Mouse (Mus musculus) R1 (cell line): Measurements from ENCODE around the gene Erbb4.
"Not testable (repeated sequence)": the region's sequence is repeated elsewhere in the genome, so short reads cannot be mapped to it uniquely, and the experiment has no call there.

Experiments
- DNase-seq: peaks from one replicate; pipeline ENCODE4 v3.0.0-alpha.2; 2018; ENCODE audit warnings: low read depth, low spot score

Erbb4 gene

DNA sequence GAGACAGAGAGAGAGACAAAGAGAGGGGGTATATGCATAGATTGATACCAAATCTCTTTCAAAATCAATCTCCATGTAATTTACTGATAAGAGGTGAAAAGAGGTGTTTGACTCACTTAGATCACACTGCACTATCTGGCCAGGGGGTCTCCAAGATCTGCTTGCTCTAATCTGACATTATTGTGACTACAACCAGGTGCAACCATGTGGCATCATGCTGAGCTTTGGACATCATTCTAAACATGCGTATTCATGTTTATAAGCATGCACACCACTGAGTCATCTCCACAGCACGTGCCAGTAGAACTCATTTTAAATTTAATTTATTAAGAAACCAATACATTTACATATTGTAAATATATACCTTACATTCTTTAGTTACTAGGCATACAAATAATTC, 247.5 kb downstream of the Erbb4 start:
- DNase-seq, result no peak

DNA sequence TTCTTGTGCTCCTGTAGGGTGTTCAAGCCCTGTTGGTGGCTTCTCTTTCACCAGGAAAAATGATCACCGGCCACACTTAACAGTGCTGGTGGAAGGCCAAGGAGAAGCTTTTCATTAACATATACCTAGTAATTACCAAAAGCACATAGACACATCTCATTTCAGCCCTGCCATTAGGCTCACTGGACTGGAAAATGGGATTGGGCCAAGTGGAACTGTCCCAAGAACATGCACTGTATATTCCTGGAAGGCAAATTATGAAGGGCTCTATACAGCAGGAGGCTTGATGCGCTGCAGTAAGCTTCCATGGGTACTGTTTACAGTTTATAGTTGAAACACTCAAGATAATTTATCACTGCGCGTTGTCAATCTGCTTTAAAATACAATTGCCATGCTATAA, 248.4 kb downstream of the Erbb4 start:
- no peak for DNase-seq

DNA sequence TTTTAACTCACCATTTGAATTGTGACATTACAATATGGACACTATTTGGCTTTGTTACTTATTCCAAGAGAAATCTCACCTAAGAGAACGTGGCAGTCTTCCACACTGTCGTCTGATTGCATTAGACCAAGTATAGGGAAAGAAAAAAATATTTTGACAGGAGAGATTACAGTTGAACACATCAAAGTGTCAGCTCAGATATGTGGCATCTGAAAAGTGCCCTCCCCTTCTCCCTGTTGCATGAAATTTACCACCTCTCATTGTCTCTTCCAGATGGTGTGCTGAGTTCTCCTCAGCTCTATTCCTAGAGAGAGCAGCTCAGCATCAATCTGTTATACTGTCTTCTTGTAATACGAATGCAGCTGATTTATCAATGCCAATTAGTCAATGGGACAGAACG, 268.5 kb downstream of the Erbb4 start:
- no peak for DNase-seq

DNA sequence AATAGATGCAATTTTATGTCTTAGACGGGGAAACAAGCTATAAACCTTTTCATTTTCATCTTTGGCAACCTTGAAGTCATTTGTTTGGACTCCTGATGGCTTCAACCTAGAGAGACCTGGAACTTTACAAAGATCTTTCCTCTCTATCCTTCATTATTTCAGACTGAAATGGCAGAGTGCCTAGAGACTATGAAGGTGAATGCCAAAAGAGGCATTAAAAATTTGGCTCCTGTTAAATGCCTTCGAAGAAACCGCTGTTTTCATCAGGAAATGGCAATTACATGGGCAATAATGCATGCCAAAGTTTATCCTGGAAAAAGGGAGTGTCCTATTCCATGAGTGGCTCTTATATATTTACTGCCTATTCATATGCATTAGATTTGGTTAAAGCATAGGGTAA, 273.2 kb downstream of the Erbb4 start:
- no peak for DNase-seq

DNA sequence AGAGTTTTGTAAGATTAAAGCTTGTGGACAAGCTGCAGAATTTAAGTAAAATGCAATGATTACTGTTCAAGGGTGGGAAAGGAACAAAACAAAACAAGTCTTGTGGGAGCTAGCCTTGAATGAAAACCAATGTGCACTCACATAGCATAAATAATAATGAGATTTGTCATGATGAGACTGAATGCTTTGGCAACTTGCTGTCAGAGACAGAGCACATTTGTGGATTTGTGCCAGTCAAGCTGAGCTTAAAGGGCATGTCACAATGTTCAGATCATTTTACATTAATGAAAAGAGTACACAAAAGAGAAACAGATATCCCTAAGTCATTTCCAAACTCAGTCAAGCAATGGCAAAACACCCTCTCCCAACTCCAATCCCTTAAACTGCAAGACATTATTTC, 275.8 kb downstream of the Erbb4 start:
- no peak for DNase-seq

DNA sequence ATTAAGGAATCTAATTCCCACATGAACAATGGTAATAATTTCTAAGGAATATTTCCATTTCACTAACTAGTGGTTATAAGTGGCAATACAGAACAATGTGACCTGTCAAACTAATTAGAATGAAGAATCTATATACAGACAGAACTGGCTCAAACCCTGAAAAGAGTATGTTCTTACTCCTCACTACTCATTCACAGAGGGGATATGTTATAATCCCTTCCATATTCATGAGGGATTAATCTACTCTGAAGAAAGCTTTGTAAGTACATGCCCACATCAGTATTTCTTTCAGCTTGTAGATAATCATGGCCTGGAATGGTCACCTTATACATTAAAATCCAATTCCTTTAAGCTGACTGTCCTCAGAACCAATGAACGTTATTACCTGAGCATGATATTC, 276.3 kb downstream of the Erbb4 start:
- no peak for DNase-seq

DNA sequence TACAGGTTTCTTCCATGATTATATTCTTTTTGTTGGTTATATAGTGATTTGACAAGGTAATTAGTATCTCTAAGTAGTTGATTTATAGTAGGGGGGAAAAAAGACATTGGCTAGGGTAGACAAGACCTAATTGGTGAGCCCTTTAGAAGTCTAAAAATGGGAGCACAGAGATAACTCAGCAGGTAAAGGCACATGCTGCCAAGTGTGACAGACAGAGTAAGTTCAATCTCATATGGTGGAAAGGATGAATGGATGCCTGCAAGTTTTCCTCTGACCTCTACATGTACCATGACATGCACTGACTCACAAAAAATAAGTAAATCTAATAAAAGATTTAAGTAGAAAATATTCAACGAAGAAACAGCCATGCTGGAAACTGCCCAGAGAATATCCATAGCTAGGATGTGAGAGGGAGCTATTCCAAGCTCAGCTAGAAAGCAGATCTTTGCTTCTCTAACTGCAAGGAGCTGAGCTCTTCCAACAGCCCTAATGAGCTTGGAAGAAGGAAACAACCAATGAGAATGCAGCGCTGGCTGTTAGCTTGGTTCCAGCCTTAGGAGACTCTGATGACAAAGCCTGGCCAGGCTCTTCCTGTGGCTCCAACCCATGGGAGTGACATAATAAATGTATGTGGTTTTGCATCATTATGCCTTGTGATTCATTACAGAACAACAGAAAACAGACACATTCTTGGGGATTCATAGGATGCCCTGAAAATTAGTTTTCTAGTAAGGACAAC, 277.2 kb downstream of the Erbb4 start:
- no peak for DNase-seq

DNA sequence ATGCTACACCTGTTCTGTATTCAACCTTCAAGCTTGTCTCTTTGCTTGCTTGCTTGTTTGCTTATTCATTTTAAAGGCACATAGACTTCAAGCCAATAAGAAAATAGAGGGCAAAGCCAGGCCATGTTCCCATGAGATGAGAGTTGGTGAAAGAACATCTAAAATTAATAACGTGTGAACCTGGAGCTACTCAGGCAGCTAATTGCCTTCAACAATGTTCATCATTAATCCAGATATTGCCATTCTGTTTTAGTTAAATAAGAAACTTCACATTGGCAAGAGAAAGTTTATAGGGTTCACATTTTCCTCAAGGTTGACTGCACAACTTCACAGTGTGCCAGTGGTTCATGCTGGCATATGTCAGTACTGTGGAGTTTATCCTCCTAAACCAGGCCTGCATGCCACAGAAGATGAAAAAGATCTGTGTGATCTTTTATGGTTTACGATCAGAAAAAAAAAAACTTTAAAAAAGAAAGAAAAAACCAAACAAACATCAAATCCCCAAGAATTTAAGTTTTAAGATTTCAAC, 284.7 kb downstream of the Erbb4 start:
- no peak for DNase-seq

DNA sequence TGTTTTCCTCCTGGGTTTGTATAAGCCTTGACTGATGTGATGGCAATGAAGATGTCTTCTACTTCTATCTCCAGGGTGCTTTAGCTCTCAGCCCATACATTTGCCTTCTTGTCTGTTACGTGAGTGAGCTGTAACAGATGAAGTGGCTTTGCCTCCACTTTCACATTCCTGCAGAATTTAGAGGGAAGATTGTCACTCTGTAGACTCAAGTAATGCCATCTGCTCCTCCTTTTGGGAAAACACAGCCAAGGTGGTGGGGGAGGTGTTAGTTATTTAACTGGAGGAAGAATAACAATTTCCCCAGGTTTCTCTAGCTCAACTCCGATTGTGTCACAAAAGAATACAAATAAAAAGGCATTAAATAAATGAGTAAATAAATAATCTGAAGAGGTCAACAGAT, 301.1 kb downstream of the Erbb4 start:
- no peak for DNase-seq

DNA sequence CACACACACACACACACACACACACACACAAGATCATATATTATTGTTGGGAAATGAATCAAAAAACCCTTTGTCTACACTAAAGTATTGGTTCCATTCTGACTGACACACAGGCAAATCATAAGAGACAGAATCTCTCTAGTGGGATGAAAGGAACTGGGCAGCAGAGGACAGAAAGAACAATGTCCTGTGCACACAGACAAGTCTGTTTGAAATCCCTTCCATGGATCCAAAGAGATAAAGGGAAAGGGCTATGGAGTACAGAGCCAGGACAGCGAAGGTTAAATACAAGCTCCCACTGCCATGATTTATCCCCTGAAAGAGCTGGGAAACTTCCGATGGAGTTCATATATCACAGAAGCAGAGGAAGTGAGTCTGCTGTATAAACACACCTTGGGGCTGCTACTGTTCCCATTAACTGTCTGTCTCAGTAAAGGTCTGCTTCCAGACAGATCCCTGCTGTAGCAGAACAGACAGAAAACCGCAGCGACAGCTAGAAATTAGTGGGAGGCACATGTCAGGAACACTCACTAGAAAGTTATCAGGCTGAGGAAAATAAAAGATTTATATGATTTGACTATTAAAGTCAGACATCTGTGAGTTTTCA, 320.3 kb downstream of the Erbb4 start:
- DNase-seq, result no peak

DNA sequence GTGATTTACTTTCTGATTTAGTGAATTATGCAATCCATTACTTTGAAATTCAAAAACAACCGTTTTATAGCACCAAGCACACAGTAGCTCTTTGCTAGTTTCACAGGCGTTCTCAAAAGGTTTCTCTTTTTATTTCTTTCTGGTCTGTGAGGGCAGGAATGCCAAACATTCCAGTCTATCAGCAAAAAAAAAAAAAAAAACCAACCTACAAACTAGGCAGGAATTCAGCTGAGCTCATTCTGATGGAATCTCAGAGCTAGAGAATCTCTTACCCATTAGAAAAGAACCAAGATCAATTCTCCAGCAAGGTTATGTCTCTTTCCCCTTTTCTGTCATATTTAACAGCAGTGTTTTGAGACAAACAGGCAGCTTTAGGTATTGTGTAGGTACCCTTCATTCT, 327.2 kb downstream of the Erbb4 start:
- peak; percentile 28 for DNase-seq

DNA sequence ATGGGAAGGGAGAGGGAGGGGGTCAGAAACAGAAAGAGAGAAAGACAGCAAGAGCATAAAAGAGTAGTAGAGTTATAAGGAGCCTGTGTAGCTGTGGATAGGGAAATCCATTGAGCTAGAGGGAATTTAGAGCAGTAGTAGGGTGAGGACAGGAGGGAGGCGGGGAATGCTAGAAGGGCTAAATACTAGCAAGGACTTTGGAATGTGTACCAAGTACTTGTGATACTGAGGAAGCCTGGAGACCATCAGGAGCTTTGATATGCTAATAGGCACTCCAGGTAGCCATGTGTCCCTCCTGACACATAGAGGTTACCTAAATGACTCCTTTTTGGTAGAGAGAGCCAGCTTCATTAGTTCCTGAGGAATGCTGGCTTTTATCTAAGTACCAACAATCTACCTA, 327.8 kb downstream of the Erbb4 start:
- DNase-seq, result peak; percentile 75

DNA sequence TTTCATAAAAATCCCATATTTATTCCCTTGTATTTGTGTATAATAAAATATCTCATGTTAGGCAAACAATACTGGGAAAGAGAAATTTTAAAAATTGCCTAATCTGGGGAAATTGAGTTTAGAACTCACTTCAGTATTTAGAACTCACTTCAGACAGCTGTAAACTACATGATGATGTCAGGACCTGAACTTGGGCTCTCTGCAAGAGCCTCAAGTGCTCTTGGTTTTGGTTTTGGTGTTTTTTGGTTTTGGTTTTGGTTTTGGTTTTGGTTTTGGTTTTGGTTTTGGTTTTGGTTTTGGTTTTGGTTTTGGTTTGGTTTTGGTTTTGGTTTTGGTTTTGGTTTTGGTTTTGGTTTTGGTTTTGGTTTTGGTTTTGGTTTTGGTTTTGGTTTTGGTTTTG, 341.8 kb downstream of the Erbb4 start:
- not testable (repeated sequence) for DNase-seq

DNA sequence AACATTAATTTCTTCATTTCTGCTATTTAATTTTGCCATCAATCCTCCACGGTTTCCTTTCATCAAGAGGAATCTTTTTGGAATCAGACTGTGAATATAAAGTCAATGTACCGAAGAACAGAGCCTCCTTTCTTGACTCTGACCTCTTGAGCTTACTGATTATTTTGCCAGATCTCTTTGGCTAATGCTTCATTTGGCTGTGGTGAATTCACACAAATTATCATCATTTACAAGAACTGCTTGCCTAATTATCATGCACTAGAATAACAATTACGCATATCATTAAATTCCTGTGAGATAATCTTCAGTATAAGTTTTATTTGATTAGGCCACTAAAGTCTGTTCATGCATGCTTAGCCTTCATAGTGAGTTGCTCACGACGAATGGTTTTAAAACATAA, 345.4 kb downstream of the Erbb4 start:
- DNase-seq, result no peak

DNA sequence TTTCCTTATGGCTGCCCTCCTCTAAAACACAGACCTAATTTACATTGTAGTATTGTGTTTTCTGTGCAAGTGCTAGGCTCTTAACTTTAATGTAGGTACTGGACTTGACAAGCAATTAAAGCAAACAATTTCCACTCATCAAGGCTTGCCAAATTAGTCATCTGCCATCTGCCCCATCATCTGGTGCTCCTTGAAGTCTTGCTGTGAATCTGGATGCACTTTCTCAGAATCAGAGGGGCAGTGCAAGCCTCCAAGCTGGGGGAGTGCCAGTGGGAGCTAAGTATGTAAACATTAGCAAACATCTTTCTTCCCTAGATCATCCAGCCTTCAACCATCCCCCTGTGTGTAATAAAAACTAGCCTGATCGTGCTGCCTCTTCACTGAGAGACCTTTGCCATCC, 358.9 kb downstream of the Erbb4 start:
- no peak for DNase-seq

DNA sequence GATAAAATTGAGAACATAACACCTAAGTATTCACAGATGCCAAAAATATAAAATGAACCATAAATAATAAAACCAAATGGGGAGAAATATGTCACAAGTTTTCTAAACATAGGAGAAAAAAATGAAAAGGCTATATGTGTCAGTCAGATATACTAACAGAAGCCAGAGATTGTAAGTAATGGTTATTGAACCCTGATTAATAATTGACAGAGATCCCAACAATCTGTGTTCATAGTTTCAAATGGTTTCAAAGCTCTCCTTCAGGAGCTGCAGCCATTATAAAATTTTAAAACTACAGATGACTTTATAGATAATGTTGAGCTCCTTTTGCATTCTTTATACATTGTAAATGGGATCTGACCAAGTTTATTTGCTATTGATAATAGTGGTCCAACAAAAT, 426.4 kb downstream of the Erbb4 start:
- no peak for DNase-seq

DNA sequence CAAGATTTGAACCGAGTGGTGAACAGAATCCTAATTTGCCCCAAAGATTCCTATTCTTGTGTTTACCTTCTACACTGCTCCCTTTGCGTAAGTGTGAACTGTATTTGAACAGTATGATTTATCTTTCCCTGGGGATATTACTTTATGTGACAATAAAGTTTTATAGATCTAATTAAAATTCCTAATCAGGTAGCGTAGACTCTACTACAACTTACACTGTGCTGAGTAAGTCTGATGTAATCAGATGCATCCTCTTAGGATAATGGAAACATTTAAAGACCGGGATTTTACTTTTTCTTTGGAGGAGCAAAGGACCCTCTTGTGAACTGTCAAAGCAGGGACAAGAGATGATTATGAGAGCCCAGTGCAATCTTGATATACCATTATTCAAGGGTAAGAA, 433.2 kb downstream of the Erbb4 start:
- DNase-seq, result no peak

DNA sequence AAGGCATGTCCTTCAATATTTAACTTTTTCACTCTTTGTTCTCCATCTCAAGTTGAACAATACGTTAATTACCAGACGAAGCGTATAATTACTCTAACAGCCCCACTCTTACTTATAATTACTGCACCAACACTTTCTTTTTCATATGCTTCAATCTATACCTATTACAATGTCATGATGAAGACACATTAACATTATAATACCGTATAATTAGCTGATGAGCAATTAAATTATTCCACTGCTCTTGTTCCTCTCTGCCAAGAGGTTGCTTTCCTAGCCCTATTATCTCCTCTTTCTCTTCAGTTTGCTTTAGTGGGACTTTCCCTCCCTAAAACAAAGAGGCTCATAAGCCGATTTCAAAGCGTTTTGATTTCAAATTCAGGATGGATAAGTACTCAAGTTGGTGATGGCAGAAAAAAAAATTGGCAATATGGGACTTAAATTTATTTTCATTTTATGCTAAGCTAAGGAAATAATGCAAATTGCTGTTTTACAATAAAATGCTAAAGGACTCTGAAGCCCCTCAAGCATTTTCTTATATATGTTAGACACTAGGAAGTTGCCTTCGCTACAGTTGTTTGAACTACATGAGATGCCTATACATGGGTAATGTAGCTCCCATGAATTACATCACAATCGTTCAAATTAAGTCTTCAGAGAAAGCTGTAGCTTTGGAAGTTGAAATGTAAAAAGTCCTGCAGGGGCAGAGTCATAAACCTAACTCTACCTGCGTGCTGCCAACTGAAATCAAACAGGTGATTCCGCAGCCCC, 440.8 kb downstream of the Erbb4 start:
- no peak for DNase-seq

DNA sequence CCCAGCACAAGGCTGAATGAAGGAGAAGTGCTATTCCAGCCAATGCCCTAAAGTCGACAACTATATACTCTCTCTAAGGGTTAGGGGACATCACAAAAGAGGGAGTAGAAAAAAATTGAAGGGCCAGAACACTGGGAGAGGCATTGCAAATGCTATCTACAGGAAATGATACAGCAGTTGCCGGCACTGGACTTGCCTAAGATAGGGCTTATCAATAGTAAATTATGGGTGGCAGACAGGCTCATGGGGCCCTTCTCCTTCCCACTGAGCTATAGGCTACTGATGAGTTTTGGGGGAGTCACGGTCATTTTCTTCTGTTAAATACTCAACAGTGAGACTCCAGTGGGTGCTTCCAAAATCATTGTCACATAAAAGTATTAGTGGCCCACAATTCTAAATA, 517.4 kb downstream of the Erbb4 start:
- no peak for DNase-seq

DNA sequence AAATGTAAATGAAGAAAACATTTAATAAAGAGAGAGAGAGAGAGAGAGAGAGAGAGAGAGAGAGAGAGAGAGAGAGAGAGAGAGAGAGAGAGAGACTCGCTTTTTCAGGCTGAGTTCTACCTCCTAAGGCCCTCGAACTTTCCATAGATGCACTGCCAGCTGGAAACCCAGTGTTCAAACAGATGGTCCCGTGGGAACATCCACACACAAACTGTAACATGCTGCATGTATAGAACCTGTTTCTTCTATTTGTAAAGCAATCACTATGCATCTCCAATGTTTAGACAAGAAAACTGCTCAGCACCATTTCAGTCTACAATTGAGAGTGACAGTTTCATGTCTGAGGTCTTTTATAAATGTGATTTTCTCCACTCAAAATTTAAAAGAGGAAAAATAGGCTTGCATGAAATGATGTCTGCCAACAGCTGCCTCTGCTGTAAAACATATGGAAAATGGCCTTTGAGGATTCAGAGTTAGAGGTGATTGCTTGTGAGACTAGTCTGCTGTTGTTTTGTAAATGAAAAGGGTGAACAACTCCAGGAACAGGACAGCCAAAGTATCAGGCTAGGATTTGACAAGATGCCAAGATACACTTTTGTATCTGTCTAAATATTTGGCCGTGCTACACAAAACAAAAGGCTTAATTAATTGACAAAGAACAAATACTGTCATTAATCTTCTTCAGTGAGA, 533.9 kb downstream of the Erbb4 start:
- no peak for DNase-seq

DNA sequence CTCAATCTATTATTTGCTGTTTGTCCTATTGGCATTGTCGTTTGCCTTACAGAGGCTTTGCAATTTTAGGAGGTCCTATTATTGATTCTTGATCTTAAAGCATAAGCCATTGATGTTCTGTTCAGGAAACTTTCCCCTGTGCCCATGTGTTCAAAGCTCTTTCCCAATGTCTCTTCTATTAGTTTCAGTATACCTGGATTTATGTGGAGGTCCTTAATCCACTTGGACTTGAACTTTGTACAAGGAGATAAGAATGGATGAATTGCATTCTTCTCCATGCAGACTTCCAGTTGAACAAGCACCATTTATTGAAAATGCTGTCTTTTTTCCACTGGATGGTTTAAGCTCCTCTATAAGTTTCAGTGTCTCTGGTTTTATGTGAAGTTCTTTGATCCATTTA, 536.9 kb downstream of the Erbb4 start:
- DNase-seq, result no peak

DNA sequence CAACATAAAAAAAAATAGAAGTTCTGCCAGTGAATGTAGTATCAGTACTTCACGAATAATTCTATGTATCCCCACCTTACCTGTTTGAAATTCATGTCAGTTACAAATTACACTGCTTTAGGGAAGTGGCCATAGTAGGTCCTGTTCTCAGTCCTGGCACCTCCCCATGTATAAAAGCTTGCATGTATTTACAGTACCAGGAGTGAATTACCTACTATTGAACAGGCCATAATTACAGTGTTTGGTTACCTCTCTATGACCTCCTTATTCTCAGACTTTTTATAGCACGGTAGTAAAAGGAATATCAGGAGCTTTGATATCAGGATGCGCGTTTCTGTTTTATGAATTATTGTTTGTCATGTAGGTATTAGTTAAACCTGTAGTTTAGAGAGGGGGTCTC, 564.9 kb downstream of the Erbb4 start:
- DNase-seq, result no peak
